Mouse (Mus musculus) colon, adult 2 months (tissue): Measurements from ENCODE around the gene Dgkz. TPM values are rescaled to one million over a fixed set of nuclear protein-coding genes. Genes with fewer than 3 reads are reported as not detected.

Experiments used
- polyA plus RNA-seq: library from polyadenylated mRNA; depleted of rRNA; stranded (reverse); fragments of >200 nt; gene quantifications from 2 replicates; pipeline ENCODE4 v1.2.3, GENCODE M21; 2012; rRNA removed

Dgkz gene
- polyA plus RNA-seq: 274 and 282 TPM in 2 replicates

DNA sequence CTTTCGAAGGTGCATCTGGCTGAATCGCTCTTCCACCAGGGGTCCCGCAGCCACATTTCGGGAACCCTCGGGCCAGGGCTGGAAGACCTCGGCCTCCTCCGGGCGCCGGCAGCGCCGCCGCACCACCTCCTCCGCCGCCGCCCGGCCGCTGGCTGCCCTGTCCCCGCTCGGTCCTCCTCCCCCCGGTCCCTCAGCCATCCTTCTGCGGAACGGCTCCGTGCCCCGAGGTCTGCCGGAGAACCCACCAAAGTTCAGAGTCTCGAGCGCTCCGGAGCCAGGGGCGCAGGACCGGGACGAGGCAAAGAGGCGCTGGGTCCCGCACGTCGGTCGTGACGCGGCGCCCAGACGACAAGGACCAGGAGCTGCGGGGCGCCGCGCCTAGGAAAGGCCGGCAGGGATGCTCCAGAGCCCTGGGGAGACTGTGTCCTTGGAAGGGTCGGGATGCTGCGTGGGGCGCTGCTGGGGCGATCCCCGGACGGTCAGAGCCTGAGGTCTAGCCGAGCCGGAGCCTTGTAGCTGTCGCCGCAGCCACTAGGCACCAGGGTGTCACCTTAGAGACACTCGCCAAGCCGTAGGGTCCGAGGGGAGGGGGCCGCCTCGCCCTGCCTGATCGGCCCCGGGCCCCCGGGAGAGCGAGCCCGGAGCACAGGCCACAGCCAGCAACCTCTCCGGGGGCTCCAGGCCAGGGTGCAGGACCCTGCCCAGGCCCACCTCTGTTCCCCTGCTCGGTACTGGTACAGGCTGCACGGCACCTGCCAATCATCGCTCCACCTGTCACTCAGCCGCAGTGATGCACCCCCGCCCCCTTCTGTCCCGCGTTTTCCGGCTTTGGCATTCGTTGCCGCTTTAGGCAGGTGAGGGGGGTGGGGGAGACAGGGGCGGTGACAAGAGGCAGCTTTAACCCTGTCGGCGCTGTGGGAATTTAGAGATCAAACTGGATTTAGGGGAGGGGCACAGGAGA is at the start of gene Dgkz:
Gene Dgkz (minus strand): TSS at position 284 of the 961 bp plus-strand sequence.

DNA sequence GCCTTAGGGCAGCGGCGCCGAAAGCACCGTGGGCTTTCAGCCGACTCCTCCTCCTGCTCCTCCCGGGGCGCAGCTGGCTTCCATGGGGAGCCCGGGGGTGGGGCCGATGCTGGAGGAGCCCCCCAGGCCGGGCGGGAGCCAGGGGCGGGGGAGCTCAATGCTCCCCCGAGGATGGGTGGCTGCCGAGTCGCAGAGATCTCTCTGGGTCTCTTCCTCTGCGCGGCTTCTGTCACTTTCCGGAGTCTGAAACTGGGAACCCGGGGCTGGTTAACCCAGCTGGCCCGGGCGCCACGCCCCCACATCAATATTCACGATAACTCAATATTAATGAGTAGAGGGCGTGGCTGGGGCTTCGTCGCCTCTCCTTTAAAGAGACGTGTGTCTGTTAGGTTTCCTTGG is 48.6 kb upstream of the Dgkz start, which contains the start of gene Creb3l1:
Gene Creb3l1 (minus strand): TSS at position 229 of the 399 bp plus-strand sequence.

DNA sequence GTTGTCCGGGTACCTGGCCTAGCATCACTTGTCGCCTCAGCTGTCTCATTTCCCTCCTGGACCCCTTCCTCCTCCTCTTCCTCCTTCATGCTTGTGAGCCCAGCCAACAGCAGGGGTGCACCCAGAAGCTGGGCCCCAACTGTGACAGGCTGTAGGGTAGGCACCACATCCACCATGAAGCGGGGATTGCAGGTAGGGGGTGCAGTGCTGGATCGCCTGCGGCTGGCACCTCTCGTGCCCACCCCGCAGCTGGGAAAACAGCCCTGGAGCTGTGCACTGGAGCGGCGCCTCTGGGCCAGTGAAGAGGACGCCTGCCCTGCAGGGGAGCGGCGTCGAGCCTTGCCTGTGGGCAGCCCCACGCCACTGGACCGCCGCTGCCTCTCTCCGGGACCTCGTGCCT is 30.2 kb downstream of the Dgkz start, which contains the start of gene Gm9821:
Gene Gm9821 (plus strand): TSS at position 221 of the 400 bp plus-strand sequence.

DNA sequence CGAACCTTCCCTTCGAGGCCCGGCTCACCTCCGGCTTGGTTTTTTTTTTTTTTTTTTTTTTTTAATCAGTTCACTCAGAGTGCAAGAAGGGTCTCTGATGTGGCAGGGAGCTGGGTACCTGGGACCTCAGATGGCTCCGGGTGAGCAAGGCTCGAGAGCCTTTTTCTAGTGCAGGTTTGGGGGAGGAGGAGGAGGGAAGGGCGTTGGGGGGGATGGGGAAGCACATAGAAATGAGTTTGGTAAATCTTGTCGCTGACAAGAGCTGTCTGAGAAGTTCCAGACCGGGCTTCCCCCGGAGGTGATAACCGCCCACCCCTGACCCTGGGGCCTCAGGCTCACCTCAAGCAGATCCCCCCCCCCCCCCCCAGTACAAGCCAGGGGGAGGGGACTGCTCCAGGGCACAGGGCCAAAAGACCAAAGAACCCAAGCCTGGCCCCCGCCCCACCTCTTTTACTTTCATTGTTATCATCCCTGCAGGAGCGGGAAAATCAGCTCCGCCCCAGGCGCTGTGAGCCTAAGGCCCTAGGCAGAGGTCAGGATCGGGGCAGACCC is 43.4 kb downstream of the Dgkz start, which contains the start of gene Mdk:
Gene Mdk (minus strand): TSS at position 138 of the 552 bp plus-strand sequence.

DNA sequence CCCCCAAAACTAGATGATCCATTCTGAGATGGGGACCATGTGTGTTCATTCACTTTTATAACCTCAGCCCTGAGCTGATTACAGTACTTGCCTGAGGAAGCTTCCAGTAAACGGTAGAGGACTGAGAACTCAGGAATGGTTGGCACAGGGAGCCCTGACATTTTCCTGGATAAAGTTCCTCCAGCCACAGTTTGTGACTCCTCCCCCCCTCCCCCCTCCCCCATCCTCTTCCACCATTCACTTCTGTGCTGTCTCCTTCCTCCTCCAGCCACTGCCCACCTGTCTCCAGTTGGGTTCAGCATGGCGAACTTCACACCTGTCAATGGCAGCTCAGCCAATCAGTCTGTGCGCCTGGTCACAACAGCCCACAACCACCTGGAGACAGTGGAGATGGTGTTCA is 48.7 kb downstream of the Dgkz start, which contains the start of gene Chrm4:
Gene Chrm4 (plus strand): TSS at position 301 of the 400 bp plus-strand sequence.

Other genes with a start within 250 kb of the Dgkz start
- gene Ambra1, start 245.7 kb downstream of the Dgkz start, polyA plus RNA-seq: 19.3 and 21.9 TPM in 2 replicates
- gene Chrm4, start 48.6 kb downstream of the Dgkz start, polyA plus RNA-seq: 1.8 and 2.1 TPM in 2 replicates
- gene Mdk, start 43.6 kb downstream of the Dgkz start, polyA plus RNA-seq: 2.8 and 5.7 TPM in 2 replicates
- not detected in 2 replicates for gene Gm9821, start 30.2 kb downstream of the Dgkz start, polyA plus RNA-seq
- 99.1 and 157 TPM in 2 replicates for gene Creb3l1, start 48.6 kb upstream of the Dgkz start, polyA plus RNA-seq
- gene Phf21a, start 117.3 kb upstream of the Dgkz start, polyA plus RNA-seq: 24.6 and 25.5 TPM in 2 replicates